Mouse (Mus musculus): ENCODE measurements around the gene Tanc1. TPM values are rescaled to one million over a fixed set of nuclear protein-coding genes. Genes with fewer than 3 reads are reported as not detected.
A peak's percentile ranks its signal among the peaks of the same experiment; 100 is the strongest.

Tanc1 gene
- polyA plus RNA-seq, 1 experiment, result 7.2 TPM

GRCm38 (mm10) chr2:59877335-59877734, 265.5 kb downstream of the Tanc1 start:
- no peak for TF ChIP-seq POLR2A (IDR thresholded peaks at IDR 0.05; ENCODE audit: borderline replicate concordance, extremely low read depth, insufficient read depth, insufficient read length, poor library complexity, severe bottlenecking)
- no peak for TF ChIP-seq CTCF (IDR thresholded peaks at IDR 0.05; ENCODE audit: borderline replicate concordance, extremely low read depth, insufficient read depth, insufficient read length)
- DNase-seq (ENCODE audit: low read depth), result no peak

- no peak for DNase-seq (ENCODE audit: low read depth)
- TF ChIP-seq CTCF (IDR thresholded peaks at IDR 0.05; ENCODE audit: borderline replicate concordance, extremely low read depth, insufficient read depth, insufficient read length), result no peak
- TF ChIP-seq POLR2A (IDR thresholded peaks at IDR 0.05; ENCODE audit: borderline replicate concordance, extremely low read depth, insufficient read depth, insufficient read length, poor library complexity, severe bottlenecking), result no peak
Observed at GRCm38 (mm10) chr2:59878221-59878620, 266.4 kb downstream of the Tanc1 start.

- no peak for DNase-seq (ENCODE audit: low read depth)
- TF ChIP-seq POLR2A (IDR thresholded peaks at IDR 0.05; ENCODE audit: borderline replicate concordance, extremely low read depth, insufficient read depth, insufficient read length, poor library complexity, severe bottlenecking), result no peak
- TF ChIP-seq CTCF (IDR thresholded peaks at IDR 0.05; ENCODE audit: borderline replicate concordance, extremely low read depth, insufficient read depth, insufficient read length), result no peak
Observed at GRCm38 (mm10) chr2:59881404-59881803, 269.6 kb downstream of the Tanc1 start.

GRCm38 (mm10) chr2:59881831-59882741, 270.2 kb downstream of the Tanc1 start, which contains the start of gene Wdsub1:
Gene Wdsub1 (minus strand): TSS chr2:59882591.
- TF ChIP-seq POLR2A (IDR thresholded peaks at IDR 0.05; ENCODE audit: borderline replicate concordance, extremely low read depth, insufficient read depth, insufficient read length, poor library complexity, severe bottlenecking) (no peak), CTCF (IDR thresholded peaks at IDR 0.05; ENCODE audit: borderline replicate concordance, extremely low read depth, insufficient read depth, insufficient read length) (no peak)
- peak; percentile 95 for DNase-seq (ENCODE audit: low read depth)

GRCm38 (mm10) chr2:59882742-59883281, 271.0 kb downstream of the Tanc1 start:
- TF ChIP-seq POLR2A (IDR thresholded peaks at IDR 0.05; ENCODE audit: borderline replicate concordance, extremely low read depth, insufficient read depth, insufficient read length, poor library complexity, severe bottlenecking), result no peak
- TF ChIP-seq CTCF (IDR thresholded peaks at IDR 0.05; ENCODE audit: borderline replicate concordance, extremely low read depth, insufficient read depth, insufficient read length), result no peak
- no peak for DNase-seq (ENCODE audit: low read depth)

GRCm38 (mm10) chr2:59889699-59890098, 277.9 kb downstream of the Tanc1 start:
- TF ChIP-seq CTCF (IDR thresholded peaks at IDR 0.05; ENCODE audit: borderline replicate concordance, extremely low read depth, insufficient read depth, insufficient read length) (no peak), POLR2A (IDR thresholded peaks at IDR 0.05; ENCODE audit: borderline replicate concordance, extremely low read depth, insufficient read depth, insufficient read length, poor library complexity, severe bottlenecking) (no peak)
- DNase-seq (ENCODE audit: low read depth), result no peak

Other genes with a start within 250 kb of the Tanc1 start
- not detected in 2 replicates for gene Dapl1, start 127.4 kb upstream of the Tanc1 start, polyA plus RNA-seq (2012; rRNA removed)

Measured in brain, embryonic 14.5 days (tissue).